Mouse (Mus musculus) liver, embryonic 14.5 days (tissue): ENCODE data around the gene Nexn. TPM values are rescaled to one million over a fixed set of nuclear protein-coding genes. Genes with fewer than 3 reads are reported as not detected.

Source experiments
- ATAC-seq: fragments of 200-750 bp; cut with Nextera tagmentation; 2 replicates; pipeline ENCODE4 v1.8.0; 2017; ENCODE audit warnings: moderate number of reproducible peaks, mild to moderate bottlenecking, moderate library complexity; ENCODE audit not compliant: insufficient read depth
- DNase-seq, 3 experiments: peaks; one replicate each; pipeline ENCODE4 v3.0.0-alpha.2; 2012 to 2013; ENCODE audit warnings: low read depth in 3 of 3, low spot score in 3 of 3
- H3K27ac ChIP-seq: fragments of 300-500 bp; sonication (generic); 2 replicates; pipeline ENCODE4 v1.5.1; 2014; ENCODE audit warnings: moderate library complexity, mild to moderate bottlenecking, control low read depth, inconsistent platforms
- H3K27me3 ChIP-seq: fragments of 300-500 bp; sonication (generic); 2 replicates; pipeline ENCODE4 v1.6.1; 2014; ENCODE audit warnings: mild to moderate bottlenecking, low read length, moderate library complexity; ENCODE audit not compliant: control insufficient read depth, insufficient read depth
- H3K36me3 ChIP-seq: fragments of 300-500 bp; sonication (generic); replicated peaks from 2 replicates; pipeline ENCODE4 v1.6.1; 2014; ENCODE audit warnings: low read depth; ENCODE audit not compliant: control insufficient read depth, insufficient read depth
- H3K4me1 ChIP-seq, 2 experiments: fragments of 200-500 bp in 1 of 2; fragments of 300-500 bp in 1 of 2; sonication (generic) in 1 of 2; replicated peaks; 2 replicates each; pipeline ENCODE4 v1.6.1; 2012 to 2014; ENCODE audit warnings: antibody characterized with exemption in 1 of 2, inconsistent platforms in 1 of 2, low read length in 1 of 2; ENCODE audit not compliant: control insufficient read depth in 2 of 2, insufficient read depth in 2 of 2
- H3K4me2 ChIP-seq: fragments of 300-500 bp; sonication (generic); 2 replicates; pipeline ENCODE4 v1.6.1; 2014; ENCODE audit warnings: low read depth, mild to moderate bottlenecking, control low read depth, moderate library complexity
- H3K4me3 ChIP-seq, 2 experiments: fragments of 200-500 bp in 1 of 2; fragments of 300-500 bp in 1 of 2; sonication (generic) in 1 of 2; 2 replicates each; pipeline ENCODE4 v1.5.1; 2012 to 2014; ENCODE audit warnings: low read depth in 2 of 2, low read length in 2 of 2, mild to moderate bottlenecking in 2 of 2, control low read depth in 1 of 2, inconsistent platforms in 1 of 2, moderate library complexity in 1 of 2; ENCODE audit not compliant: insufficient read depth in 1 of 2
- H3K9ac ChIP-seq: fragments of 300-500 bp; sonication (generic); replicated peaks from 2 replicates; pipeline ENCODE4 v1.6.1; 2014; ENCODE audit warnings: mild to moderate bottlenecking, control low read depth, moderate library complexity
- H3K9me3 ChIP-seq: fragments of 300-500 bp; sonication (generic); 2 replicates; pipeline ENCODE4 v1.6.1; 2016; ENCODE audit warnings: low read length, mixed read lengths; ENCODE audit not compliant: control insufficient read depth
- CTCF ChIP-seq: IDR thresholded peaks from 2 replicates; pipeline ENCODE4 v1.5.1; 2016; ENCODE audit warnings: antibody characterized with exemption, low read depth, control low read depth
- EP300 ChIP-seq: IDR thresholded peaks from 2 replicates; pipeline ENCODE4 v1.6.1; 2016; ENCODE audit warnings: antibody characterized with exemption, low read depth
- WGBS: fragments of 180-500 bp; shearing (Covaris S2); extraction: QIAGEN DNeasy Blood & Tissue Kit; methylation state at CpG from one replicate; pipeline ENCODE4 v1.1.7; 2014; ENCODE audit not compliant: insufficient replicate concordance; 5-methylcytosine and 5-hydroxymethylcytosine counted together
- polyA plus RNA-seq, 2 experiments: library from polyadenylated mRNA; depleted of rRNA in 1 of 2; stranded (reverse) in 1 of 2; unstranded in 1 of 2; fragments of >200 nt; fragmentation: Nextera tagmentation in 1 of 2; extraction: Ambion mirVana in 1 of 2; gene quantifications; 2 replicates each; pipeline versions ENCODE4 v1.2.1 to v1.2.3; 2012 to 2014

Gene Nexn
- polyA plus RNA-seq, 2 experiments, result 0.25 to 0.69 TPM

- WGBS, result under 1% methylated on average over 17 of the region's 17 CpGs
- H3K4me3 ChIP-seq, result peak overlapping the region; percentile 94 to 95
- H3K4me2 ChIP-seq, result peak overlapping the region; percentile 58
- peaks cover 22 to 23% of the 10 kb centered on the region in 2 experiments for H3K4me1 ChIP-seq
- DNase-seq (peak; percentile 92 to 93 (median 93)), ATAC-seq (peak; percentile 89)
- H3K9me3 ChIP-seq, result no peaks in the 10 kb centered on the region
- H3K36me3 ChIP-seq, result no peaks in the 10 kb centered on the region
- H3K9ac ChIP-seq, result peak overlapping the region; percentile 97
- TF ChIP-seq EP300 (no peak; the same call in 1 of the 2 replicates), CTCF (peak; percentile 27; the same call in 1 of the 2 replicates)
- no peaks in the 10 kb centered on the region for H3K27me3 ChIP-seq
- peak overlapping the region; percentile 99 for H3K27ac ChIP-seq
Measured at GRCm38 (mm10) chr3:152193635-152194097, 72.5 kb downstream of the Nexn start.

- peak overlapping the region; percentile 94 to 95 for H3K4me3 ChIP-seq
- peak overlapping the region; percentile 58 for H3K4me2 ChIP-seq
- no peaks in the 10 kb centered on the region for H3K9me3 ChIP-seq
- ATAC-seq (no peak), DNase-seq (peak in 1 of 3 experiments; percentile 31)
- peak overlapping the region; percentile 97 for H3K9ac ChIP-seq
- WGBS, result 2% methylated on average over 7 of the region's 7 CpGs
- TF ChIP-seq EP300 (no peak), CTCF (no peak)
- H3K27me3 ChIP-seq, result no peaks in the 10 kb centered on the region
- peaks cover 22 to 24% of the 10 kb centered on the region in 2 experiments for H3K4me1 ChIP-seq
- H3K27ac ChIP-seq, result peak overlapping the region; percentile 99
- no peaks in the 10 kb centered on the region for H3K36me3 ChIP-seq
Measured at GRCm38 (mm10) chr3:152193177-152193576, 73.0 kb downstream of the Nexn start.

DNA sequence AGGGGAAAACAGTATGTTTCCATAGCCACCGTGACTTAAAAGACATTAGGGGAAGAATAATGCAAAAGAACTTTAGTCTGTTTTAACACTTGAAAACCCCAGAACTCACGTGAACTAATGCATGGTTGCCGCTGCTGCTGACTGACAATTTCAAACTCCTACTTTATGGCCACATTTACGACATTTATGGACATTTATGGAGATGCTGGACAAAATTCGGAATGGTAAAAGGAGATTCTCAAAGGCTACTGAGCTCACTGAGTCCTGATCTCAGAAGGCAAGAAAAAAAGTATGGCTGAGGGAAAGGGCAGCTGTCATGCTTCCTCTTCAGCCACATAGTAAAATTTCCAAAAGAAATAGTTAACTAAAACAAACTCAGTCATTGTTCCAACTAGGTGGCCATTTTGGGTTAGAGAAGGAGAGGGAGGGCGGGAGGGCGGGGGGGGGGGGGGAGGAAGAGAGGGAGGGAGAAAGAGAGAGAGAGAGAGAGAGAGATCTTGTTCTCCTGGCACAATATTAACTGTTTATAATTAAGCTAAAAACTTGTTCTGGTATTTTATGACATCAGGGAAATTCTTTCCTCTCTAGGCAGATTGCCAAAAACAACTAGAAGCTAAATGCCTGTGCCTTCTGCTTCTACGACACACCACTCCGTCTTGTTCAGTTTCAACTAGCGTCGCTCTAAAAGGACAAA lies 73.8 kb downstream of the Nexn start:
- peak overlapping the region; percentile 96 for H3K9ac ChIP-seq
- ATAC-seq (no peak), DNase-seq (peak in 1 of 3 experiments; percentile 39)
- WGBS, result 11% methylated on average over 10 of the region's 11 CpGs
- no peaks in the 10 kb centered on the region for H3K9me3 ChIP-seq
- peaks cover 22% of the 10 kb centered on the region in 2 experiments for H3K4me1 ChIP-seq
- H3K27ac ChIP-seq, result peak overlapping the region; percentile 81
- H3K36me3 ChIP-seq, result no peaks in the 10 kb centered on the region; the same call in 1 of the 2 replicates
- TF ChIP-seq CTCF (no peak), EP300 (no peak)
- peak overlapping the region; percentile 94 to 95 for H3K4me3 ChIP-seq
- peak overlapping the region; percentile 87 for H3K4me2 ChIP-seq
- no peaks in the 10 kb centered on the region for H3K27me3 ChIP-seq

DNA sequence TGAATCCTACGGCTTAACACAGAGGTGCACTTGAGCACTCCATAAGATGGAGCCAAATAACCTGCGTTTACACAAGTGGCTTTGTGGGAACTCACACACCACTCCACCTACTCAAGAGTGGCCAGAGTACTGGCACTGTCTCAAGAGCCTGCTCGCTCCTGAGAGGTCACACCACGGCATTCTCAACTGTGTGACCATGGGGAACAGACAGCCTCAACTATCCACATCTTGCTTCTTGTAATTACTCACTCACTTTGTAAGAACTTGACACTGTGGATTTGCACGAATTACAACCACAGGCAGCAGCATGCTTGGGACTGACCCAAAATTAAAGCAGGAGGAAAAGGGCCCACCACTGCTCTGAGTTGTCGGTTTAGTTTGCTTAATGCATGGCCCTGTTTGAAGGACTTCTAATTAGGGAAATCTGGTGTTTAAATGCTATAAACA lies 74.3 kb downstream of the Nexn start:
- Histone ChIP-seq H3K9ac (peak overlapping the region; percentile 96), H3K36me3 (peaks cover under 1% of the 10 kb centered on the region), H3K27me3 (no peaks in the 10 kb centered on the region), H3K9me3 (no peaks in the 10 kb centered on the region), H3K4me1 (peaks cover 17 to 19% of the 10 kb centered on the region in 2 experiments), H3K27ac (peak overlapping the region; percentile 81), H3K4me2 (peak overlapping the region; percentile 87), H3K4me3 (peak overlapping the region; percentile 94 to 95)
- ATAC-seq (peak; percentile 43), DNase-seq (peak in 1 of 3 experiments; percentile 55)
- no peak for TF ChIP-seq EP300
- 0 out of 2 replicates have a peak, but pooled peaks have one; percentile 28 for TF ChIP-seq CTCF
- WGBS, result 9% methylated on average over 6 of the region's 6 CpGs
